Mouse (Mus musculus): Measurements from ENCODE around the gene Sin3b. TPM values are rescaled to one million over a fixed set of nuclear protein-coding genes. Genes with fewer than 3 reads are reported as not detected.
A peak's percentile ranks its signal among the peaks of the same experiment; 100 is the strongest.

Gene Sin3b
- polyA plus RNA-seq, 1 experiment from 2014 or later, result 181 TPM

GRCm38 (mm10) chr8:72716594-72716993, 6.5 kb upstream of the Sin3b start:
- H3K4me3 ChIP-seq, result no peak overlapping the region
- no peak overlapping the region for H3K27ac ChIP-seq
- no peaks in the 10 kb centered on the region for H3K27me3 ChIP-seq
- H3K4me1 ChIP-seq, result no peaks in the 10 kb centered on the region
- ATAC-seq (ENCODE audit: insufficient number of reproducible peaks, insufficient read depth, low FRiP score, low TSS enrichment, low read depth), result no peak
- no peak overlapping the region for H3K9ac ChIP-seq
- no peaks in the 10 kb centered on the region for H3K9me3 ChIP-seq
- WGBS, result 82% methylated on average over 5 of the region's 5 CpGs
- H3K36me3 ChIP-seq, result no peaks in the 10 kb centered on the region
- no peak overlapping the region for H3K4me2 ChIP-seq

GRCm38 (mm10) chr8:72720541-72720940, 2.5 kb upstream of the Sin3b start:
- Histone ChIP-seq H3K9ac (no peak overlapping the region), H3K4me1 (peaks cover 7% of the 10 kb centered on the region), H3K4me3 (no peak overlapping the region), H3K36me3 (peaks cover 8% of the 10 kb centered on the region), H3K9me3 (no peaks in the 10 kb centered on the region), H3K27ac (no peak overlapping the region), H3K27me3 (no peaks in the 10 kb centered on the region), H3K4me2 (no peak overlapping the region)
- ATAC-seq (ENCODE audit: insufficient number of reproducible peaks, insufficient read depth, low FRiP score, low TSS enrichment, low read depth), result no peak
- 19% methylated on average over 1 of the region's 1 CpGs for WGBS

- H3K27me3 ChIP-seq, result no peaks in the 10 kb centered on the region
- H3K36me3 ChIP-seq, result peaks cover 39% of the 10 kb centered on the region
- peak overlapping the region; percentile 97 for H3K9ac ChIP-seq
- peak overlapping the region; percentile 96 for H3K4me3 ChIP-seq
- H3K27ac ChIP-seq, result peak overlapping the region; percentile 57; the same call in 1 of the 2 replicates
- ATAC-seq (ENCODE audit: insufficient number of reproducible peaks, insufficient read depth, low FRiP score, low TSS enrichment, low read depth), result 0 out of 2 replicates have a peak, but pooled peaks have one; percentile 4
- WGBS, result under 1% methylated on average over 30 of the region's 30 CpGs
- H3K4me2 ChIP-seq, result peak overlapping the region; percentile 96
- H3K9me3 ChIP-seq, result no peaks in the 10 kb centered on the region
- peaks cover 7% of the 10 kb centered on the region for H3K4me1 ChIP-seq
Observed at GRCm38 (mm10) chr8:72723651-72724001, 541 bp downstream of the Sin3b start.

GRCm38 (mm10) chr8:72728636-72729035, 5.6 kb downstream of the Sin3b start:
- H3K9ac ChIP-seq, result no peak overlapping the region
- H3K9me3 ChIP-seq, result no peaks in the 10 kb centered on the region
- no peak overlapping the region for H3K4me2 ChIP-seq
- no peak for ATAC-seq (ENCODE audit: insufficient number of reproducible peaks, insufficient read depth, low FRiP score, low TSS enrichment, low read depth)
- H3K4me3 ChIP-seq, result no peak overlapping the region
- no peak overlapping the region for H3K27ac ChIP-seq
- H3K36me3 ChIP-seq, result peaks cover 87% of the 10 kb centered on the region
- no peaks in the 10 kb centered on the region for H3K27me3 ChIP-seq
- WGBS, result 100% methylated on average over 1 of the region's 1 CpGs
- peaks cover 7% of the 10 kb centered on the region for H3K4me1 ChIP-seq

GRCm38 (mm10) chr8:72735001-72735400, 11.9 kb downstream of the Sin3b start:
- ATAC-seq (ENCODE audit: insufficient number of reproducible peaks, insufficient read depth, low FRiP score, low TSS enrichment, low read depth), result no peak
- whole genome bisulfite sequencing, result 86% methylated on average over 5 of the region's 5 CpGs
- H3K9me3 ChIP-seq, result no peaks in the 10 kb centered on the region
- no peak overlapping the region for H3K27ac ChIP-seq
- no peak overlapping the region for H3K9ac ChIP-seq
- no peak overlapping the region for H3K4me3 ChIP-seq
- H3K36me3 ChIP-seq, result peaks cover 99% of the 10 kb centered on the region
- no peaks in the 10 kb centered on the region for H3K27me3 ChIP-seq
- no peaks in the 10 kb centered on the region for H3K4me1 ChIP-seq
- no peak overlapping the region for H3K4me2 ChIP-seq

- H3K27me3 ChIP-seq, result no peaks in the 10 kb centered on the region
- H3K36me3 ChIP-seq, result peaks cover 97% of the 10 kb centered on the region
- ATAC-seq (ENCODE audit: insufficient number of reproducible peaks, insufficient read depth, low FRiP score, low TSS enrichment, low read depth), result no peak
Observed at GRCm38 (mm10) chr8:72736868-72737267, 13.8 kb downstream of the Sin3b start.

GRCm38 (mm10) chr8:72746061-72746460, 23.0 kb downstream of the Sin3b start:
- no peaks in the 10 kb centered on the region for H3K4me1 ChIP-seq
- no peak overlapping the region for H3K9ac ChIP-seq
- 43% methylated on average over 5 of the region's 5 CpGs for WGBS
- no peaks in the 10 kb centered on the region for H3K27me3 ChIP-seq
- no peak overlapping the region for H3K4me3 ChIP-seq
- no peak overlapping the region for H3K27ac ChIP-seq
- no peaks in the 10 kb centered on the region for H3K9me3 ChIP-seq
- ATAC-seq (ENCODE audit: insufficient number of reproducible peaks, insufficient read depth, low FRiP score, low TSS enrichment, low read depth), result no peak
- no peak overlapping the region for H3K4me2 ChIP-seq
- peaks cover 96% of the 10 kb centered on the region for H3K36me3 ChIP-seq

More at GRCm38 (mm10) chr8:72736868-72737267, 13.8 kb downstream of the Sin3b start:
- H3K9ac ChIP-seq, result no peak overlapping the region
- no peaks in the 10 kb centered on the region for H3K9me3 ChIP-seq
- H3K4me1 ChIP-seq, result no peaks in the 10 kb centered on the region
- no peak overlapping the region for H3K4me3 ChIP-seq
- H3K27ac ChIP-seq, result no peak overlapping the region
- H3K4me2 ChIP-seq, result no peak overlapping the region

GRCm38 (mm10) chr8:72749846-72750245, 26.8 kb downstream of the Sin3b start:
- Histone ChIP-seq H3K27me3 (no peaks in the 10 kb centered on the region), H3K4me3 (no peak overlapping the region), H3K4me2 (no peak overlapping the region), H3K9ac (no peak overlapping the region), H3K4me1 (no peaks in the 10 kb centered on the region), H3K27ac (no peak overlapping the region), H3K36me3 (peaks cover 96% of the 10 kb centered on the region), H3K9me3 (no peaks in the 10 kb centered on the region)
- 92% methylated on average over 26 of the region's 26 CpGs for WGBS
- ATAC-seq (ENCODE audit: insufficient number of reproducible peaks, insufficient read depth, low FRiP score, low TSS enrichment, low read depth), result no peak

GRCm38 (mm10) chr8:72750266-72750665, 27.2 kb downstream of the Sin3b start:
- H3K36me3 ChIP-seq, result peaks cover 95% of the 10 kb centered on the region
- no peak overlapping the region for H3K4me3 ChIP-seq
- no peak for ATAC-seq (ENCODE audit: insufficient number of reproducible peaks, insufficient read depth, low FRiP score, low TSS enrichment, low read depth)
- no peaks in the 10 kb centered on the region for H3K27me3 ChIP-seq
- no peaks in the 10 kb centered on the region for H3K4me1 ChIP-seq
- H3K9me3 ChIP-seq, result no peaks in the 10 kb centered on the region
- no peak overlapping the region for H3K4me2 ChIP-seq
- H3K27ac ChIP-seq, result no peak overlapping the region
- no peak overlapping the region for H3K9ac ChIP-seq
- WGBS, result 96% methylated on average over 6 of the region's 6 CpGs

GRCm38 (mm10) chr8:72751126-72751525, 28.0 kb downstream of the Sin3b start:
- Histone ChIP-seq H3K27ac (no peak overlapping the region), H3K4me1 (no peaks in the 10 kb centered on the region), H3K4me3 (no peak overlapping the region), H3K36me3 (peaks cover 95% of the 10 kb centered on the region), H3K9me3 (no peaks in the 10 kb centered on the region), H3K9ac (no peak overlapping the region), H3K27me3 (no peaks in the 10 kb centered on the region), H3K4me2 (no peak overlapping the region)
- 87% methylated on average over 3 of the region's 3 CpGs for WGBS
- ATAC-seq (ENCODE audit: insufficient number of reproducible peaks, insufficient read depth, low FRiP score, low TSS enrichment, low read depth), result no peak

GRCm38 (mm10) chr8:72752289-72752688, 29.2 kb downstream of the Sin3b start:
- no peak for ATAC-seq (ENCODE audit: insufficient number of reproducible peaks, insufficient read depth, low FRiP score, low TSS enrichment, low read depth)
- Histone ChIP-seq H3K27ac (no peak overlapping the region), H3K9ac (no peak overlapping the region), H3K9me3 (no peaks in the 10 kb centered on the region), H3K27me3 (no peaks in the 10 kb centered on the region), H3K4me2 (no peak overlapping the region), H3K4me3 (no peak overlapping the region), H3K36me3 (peaks cover 95% of the 10 kb centered on the region), H3K4me1 (no peaks in the 10 kb centered on the region)
- WGBS, result 72% methylated on average over 3 of the region's 3 CpGs

- no peak overlapping the region for H3K4me3 ChIP-seq
- no peak for ATAC-seq (ENCODE audit: insufficient number of reproducible peaks, insufficient read depth, low FRiP score, low TSS enrichment, low read depth)
- H3K27me3 ChIP-seq, result no peaks in the 10 kb centered on the region
- no peak overlapping the region for H3K9ac ChIP-seq
- WGBS, result 96% methylated on average over 9 of the region's 9 CpGs
- H3K36me3 ChIP-seq, result peaks cover 95% of the 10 kb centered on the region
- H3K9me3 ChIP-seq, result no peaks in the 10 kb centered on the region
- no peak overlapping the region for H3K4me2 ChIP-seq
- H3K27ac ChIP-seq, result no peak overlapping the region
- H3K4me1 ChIP-seq, result no peaks in the 10 kb centered on the region
Observed at GRCm38 (mm10) chr8:72753165-72753564, 30.1 kb downstream of the Sin3b start.

- Histone ChIP-seq H3K27ac (no peak overlapping the region), H3K9me3 (no peaks in the 10 kb centered on the region), H3K4me2 (no peak overlapping the region), H3K4me3 (no peak overlapping the region), H3K27me3 (no peaks in the 10 kb centered on the region), H3K9ac (no peak overlapping the region), H3K4me1 (no peaks in the 10 kb centered on the region), H3K36me3 (peaks cover 95% of the 10 kb centered on the region)
- 87% methylated on average over 2 of the region's 2 CpGs for WGBS
- ATAC-seq (ENCODE audit: insufficient number of reproducible peaks, insufficient read depth, low FRiP score, low TSS enrichment, low read depth), result no peak
Observed at GRCm38 (mm10) chr8:72753781-72754180, 30.7 kb downstream of the Sin3b start.

Data from embryonic facial prominence, embryonic 13.5 days (tissue).